Mouse (Mus musculus) stomach, adult 2 months (tissue): Measurements from ENCODE around the gene Zfp358. TPM values are rescaled to one million over a fixed set of nuclear protein-coding genes. Genes with fewer than 3 reads are reported as not detected.

Experiments
- polyA plus RNA-seq: library from polyadenylated mRNA; depleted of rRNA; stranded (reverse); fragments of >200 nt; gene quantifications from 2 replicates; pipeline ENCODE4 v1.2.3, GENCODE M21; 2012; rRNA removed

Zfp358 gene
- polyA plus RNA-seq: 25.1 and 33.9 TPM in 2 replicates

GRCm38 (mm10) chr8:3492901-3493844, at the start of gene Zfp358:
Zfp358 (plus strand) TSS chr8:3493138.

GRCm38 (mm10) chr8:3467006-3467885, 25.7 kb upstream of the Zfp358 start, which contains the start of gene Pex11g:
Pex11g (minus strand) TSS chr8:3467680.

GRCm38 (mm10) chr8:3470562-3470961, 22.4 kb upstream of the Zfp358 start, which contains the start of gene Tex45:
Tex45 (plus strand) TSS chr8:3470862.

GRCm38 (mm10) chr8:3500235-3501090, 7.5 kb downstream of the Zfp358 start, which contains the start of gene Mcoln1:
Mcoln1 (plus strand) TSS chr8:3500457.

GRCm38 (mm10) chr8:3515260-3515671, 22.3 kb downstream of the Zfp358 start, which contains the start of gene Pnpla6:
Pnpla6 (plus strand) TSS chr8:3515384.

Other genes starting within 250 kb of the Zfp358 start
- gene Insr, start 213.5 kb upstream of the Zfp358 start, polyA plus RNA-seq: 2.9 and 6.4 TPM in 2 replicates
- 0.08 and 0.29 TPM in 2 replicates for gene A430078G23Rik, start 139.7 kb upstream of the Zfp358 start, polyA plus RNA-seq
- 18.9 and 21.2 TPM in 2 replicates for gene Arhgef18, start 100.1 kb upstream of the Zfp358 start, polyA plus RNA-seq
- gene Pex11g, start 25.5 kb upstream of the Zfp358 start, polyA plus RNA-seq: 7.2 and 10.4 TPM in 2 replicates
- gene Tex45, start 22.3 kb upstream of the Zfp358 start, polyA plus RNA-seq: 0.04 and 0.67 TPM in 2 replicates
- 245 and 262 TPM in 2 replicates for gene Mcoln1, start 7.3 kb downstream of the Zfp358 start, polyA plus RNA-seq
- 24.4 and 27.9 TPM in 2 replicates for gene Pnpla6, start 22.2 kb downstream of the Zfp358 start, polyA plus RNA-seq
- gene C330021F23Rik, start 74.9 kb downstream of the Zfp358 start, polyA plus RNA-seq: 0.10 TPM in 1 of 2 replicates, not detected in the other
- gene Camsap3, start 94.2 kb downstream of the Zfp358 start, polyA plus RNA-seq: 68.5 and 86.0 TPM in 2 replicates
- 19.5 and 20.3 TPM in 2 replicates for gene Xab2, start 128.2 kb downstream of the Zfp358 start, polyA plus RNA-seq
- gene Pet100, start 128.4 kb downstream of the Zfp358 start, polyA plus RNA-seq: 2.4 and 3.1 TPM in 2 replicates
- not detected in 2 replicates for gene Pcp2, start 132.4 kb downstream of the Zfp358 start, polyA plus RNA-seq
- 140 and 167 TPM in 2 replicates for gene Stxbp2, start 137.8 kb downstream of the Zfp358 start, polyA plus RNA-seq
- 0.47 and 2.3 TPM in 2 replicates for gene Retn, start 162.6 kb downstream of the Zfp358 start, polyA plus RNA-seq
- gene Mcemp1, start 172.6 kb downstream of the Zfp358 start, polyA plus RNA-seq: not detected in 2 replicates
- gene Fcor, start 179.2 kb downstream of the Zfp358 start, polyA plus RNA-seq: 0.49 and 1.4 TPM in 2 replicates
- 14.4 and 24.6 TPM in 2 replicates for gene Trappc5, start 183.2 kb downstream of the Zfp358 start, polyA plus RNA-seq
- 0.03 and 0.15 TPM in 2 replicates for gene Fcer2a, start 201.0 kb downstream of the Zfp358 start, polyA plus RNA-seq
- 0.08 TPM in 1 of 2 replicates, not detected in the other for gene Clec4g, start 227.5 kb downstream of the Zfp358 start, polyA plus RNA-seq